Mouse (Mus musculus): ENCODE data around the gene Pigf.
A peak's percentile ranks its signal among the peaks of the same experiment; 100 is the strongest.

Gene Pigf

GRCm38 (mm10) chr17:86968581-86968980 is 56.6 kb downstream of the Pigf start:
- DNase-seq (ENCODE audit: extremely low spot score, low read depth, low spot score), result no peak

- DNase-seq (ENCODE audit: extremely low spot score, low read depth, low spot score), result no peak
Observed at GRCm38 (mm10) chr17:86967536-86968525, 57.4 kb downstream of the Pigf start.

- DNase-seq (ENCODE audit: extremely low spot score, low read depth, low spot score), result no peak
Observed at GRCm38 (mm10) chr17:86967048-86967447, 58.2 kb downstream of the Pigf start.

GRCm38 (mm10) chr17:86966040-86966439 is 59.2 kb downstream of the Pigf start:
- no peak for DNase-seq (ENCODE audit: extremely low spot score, low read depth, low spot score)

- DNase-seq (ENCODE audit: extremely low spot score, low read depth, low spot score), result no peak
Observed at GRCm38 (mm10) chr17:86965121-86965520, 60.1 kb downstream of the Pigf start.

- peak; percentile 72 for DNase-seq (ENCODE audit: extremely low spot score, low read depth, low spot score)
Observed at GRCm38 (mm10) chr17:86964502-86964901, 60.7 kb downstream of the Pigf start.

- DNase-seq (ENCODE audit: extremely low spot score, low read depth, low spot score), result no peak
Observed at GRCm38 (mm10) chr17:86964041-86964440, 61.2 kb downstream of the Pigf start.

- DNase-seq (ENCODE audit: extremely low spot score, low read depth, low spot score), result no peak
Observed at GRCm38 (mm10) chr17:86963586-86963902, 61.7 kb downstream of the Pigf start.

- DNase-seq (ENCODE audit: extremely low spot score, low read depth, low spot score), result no peak
Observed at GRCm38 (mm10) chr17:86962894-86963585, 62.2 kb downstream of the Pigf start, which contains the start of gene Rhoq. Gene Rhoq (plus strand): TSS chr17:86963082.

- peak; percentile 87 for DNase-seq (ENCODE audit: extremely low spot score, low read depth, low spot score)
Observed at GRCm38 (mm10) chr17:86962297-86962893, 62.8 kb downstream of the Pigf start.

- no peak for DNase-seq (ENCODE audit: extremely low spot score, low read depth, low spot score)
Observed at GRCm38 (mm10) chr17:86961301-86961841, 63.8 kb downstream of the Pigf start.

- DNase-seq (ENCODE audit: extremely low spot score, low read depth, low spot score), result no peak
Observed at GRCm38 (mm10) chr17:86957968-86958367, 67.2 kb downstream of the Pigf start.

- no peak for DNase-seq (ENCODE audit: extremely low spot score, low read depth, low spot score)
Observed at GRCm38 (mm10) chr17:86957239-86957638, 68.0 kb downstream of the Pigf start.

GRCm38 (mm10) chr17:86948801-86949200 is 76.4 kb downstream of the Pigf start:
- no peak for DNase-seq (ENCODE audit: extremely low spot score, low read depth, low spot score)

- DNase-seq (ENCODE audit: extremely low spot score, low read depth, low spot score), result no peak
Observed at GRCm38 (mm10) chr17:86947840-86948796, 77.1 kb downstream of the Pigf start, which contains the start of gene Atp6v1e2. Gene Atp6v1e2 (minus strand): TSS chr17:86947897.
